Mouse (Mus musculus) right cerebral cortex, adult 18-20 months (tissue): ENCODE data around the gene Marf1.
"Not testable (repeated sequence)": the region's sequence is repeated elsewhere in the genome, so short reads cannot be mapped to it uniquely, and the experiment has no call there.

Source experiments
- DNase-seq: peaks from one replicate; pipeline ENCODE4 v3.0.0; 2022; ENCODE audit warnings: mixed read lengths

The Marf1 gene

GRCm38 (mm10) chr16:14131838-14132237, 31.3 kb downstream of the Marf1 start:
- DNase-seq: no peak

- DNase-seq: no peak
Measured at GRCm38 (mm10) chr16:14131376-14131775, 31.8 kb downstream of the Marf1 start.

- DNase-seq: no peak
Measured at GRCm38 (mm10) chr16:14130796-14131195, 32.4 kb downstream of the Marf1 start.

- DNase-seq: no peak
Measured at GRCm38 (mm10) chr16:14128977-14129376, 34.2 kb downstream of the Marf1 start.

- DNase-seq: no peak
Measured at GRCm38 (mm10) chr16:14125253-14125652, 37.9 kb downstream of the Marf1 start.

- no peak for DNase-seq
Measured at GRCm38 (mm10) chr16:14124709-14125108, 38.4 kb downstream of the Marf1 start.

GRCm38 (mm10) chr16:14123901-14124300, 39.2 kb downstream of the Marf1 start:
- no peak for DNase-seq

GRCm38 (mm10) chr16:14122586-14122985, 40.6 kb downstream of the Marf1 start:
- DNase-seq: no peak

GRCm38 (mm10) chr16:14121563-14121962, 41.6 kb downstream of the Marf1 start:
- DNase-seq: no peak

- no peak for DNase-seq
Measured at GRCm38 (mm10) chr16:14120941-14121340, 42.2 kb downstream of the Marf1 start.

GRCm38 (mm10) chr16:14117299-14117698, 45.9 kb downstream of the Marf1 start:
- DNase-seq: no peak

GRCm38 (mm10) chr16:14112742-14113141, 50.4 kb downstream of the Marf1 start:
- no peak for DNase-seq

- no peak for DNase-seq
Measured at GRCm38 (mm10) chr16:14112133-14112532, 51.0 kb downstream of the Marf1 start.

GRCm38 (mm10) chr16:14110922-14111321, 52.2 kb downstream of the Marf1 start:
- no peak for DNase-seq

- DNase-seq: no peak
Measured at GRCm38 (mm10) chr16:14109651-14110230, 53.4 kb downstream of the Marf1 start.

GRCm38 (mm10) chr16:14105891-14106290, 57.3 kb downstream of the Marf1 start:
- peak; percentile 20 for DNase-seq

GRCm38 (mm10) chr16:14091771-14092170, 71.4 kb downstream of the Marf1 start:
- no peak for DNase-seq

GRCm38 (mm10) chr16:14089296-14089695, 73.9 kb downstream of the Marf1 start:
- DNase-seq: no peak

GRCm38 (mm10) chr16:14088249-14088648, 74.9 kb downstream of the Marf1 start:
- DNase-seq: no peak

GRCm38 (mm10) chr16:14082925-14083324, 80.2 kb downstream of the Marf1 start:
- DNase-seq: no peak

- DNase-seq: no peak
Measured at GRCm38 (mm10) chr16:14070471-14071169, 92.5 kb downstream of the Marf1 start.

- DNase-seq: not testable (repeated sequence)
Measured at GRCm38 (mm10) chr16:14068701-14069100, 94.5 kb downstream of the Marf1 start.

GRCm38 (mm10) chr16:14066571-14066970, 96.6 kb downstream of the Marf1 start:
- DNase-seq: not testable (repeated sequence)

- DNase-seq: no peak
Measured at GRCm38 (mm10) chr16:14059869-14060268, 103.3 kb downstream of the Marf1 start.
